10 mouse cellular contexts compared by ENCODE assay signal in genomic region chr10:4391851-4392250, GRCm38 (mm10). TPM values are rescaled to one million over a fixed set of nuclear protein-coding genes. Genes with fewer than 3 reads are reported as not detected.
DNase-seq lines count a peak whose midpoint lies in the region; ATAC-seq and TF ChIP-seq lines count a peak whose summit lies in the region.
"Had no signal": no experiment of that assay in that cellular context is flagged by ENCODE, and none has a peak within 500 bp of the region (broad histone marks: within the 10 kb centered on the region; RNA-seq: fewer than 3 reads in every experiment).

No protein-coding gene starts in this region.

- DNase-seq in gastrocnemius, postnatal 25 days = peak; percentile 16
- DNase-seq in gastrocnemius, postnatal 4 days (ENCODE audit: low spot score in 2 of 2) = no peak
- DNase-seq in testis, postnatal 14 days (ENCODE audit: low spot score) = no peak
- DNase-seq in lung, adult 18-20 months = peak; percentile 37 to 55
- peak; percentile 55 for DNase-seq in thymus, postnatal 14 days

- H3K4me1 ChIP-seq in testis, adult 2 months (ENCODE audit: control insufficient read depth, insufficient read depth, low read length) = peaks cover 8% of the 10 kb centered on the region
- peaks cover 35% of the 10 kb centered on the region for H3K4me1 ChIP-seq in embryonic facial prominence, embryonic 15.5 days
- H3K4me1 ChIP-seq in forebrain, embryonic 15.5 days = peaks cover 41% of the 10 kb centered on the region

- no peaks in the 10 kb centered on the region for H3K36me3 ChIP-seq in testis, adult 2 months (ENCODE audit: control insufficient read depth, insufficient read depth, low read length)
- H3K36me3 ChIP-seq in embryonic facial prominence, embryonic 15.5 days = peaks cover 12% of the 10 kb centered on the region; the same call in 1 of the 2 replicates
- H3K36me3 ChIP-seq in forebrain, embryonic 15.5 days = peaks cover 2% of the 10 kb centered on the region; the same call in 1 of the 2 replicates

- no peaks in the 10 kb centered on the region for H3K9me3 ChIP-seq in embryonic facial prominence, embryonic 15.5 days (replicated peaks)
- no peaks in the 10 kb centered on the region for H3K9me3 ChIP-seq in forebrain, embryonic 15.5 days
- H3K9me3 ChIP-seq: neural tube, embryonic 13.5 days had no signal

- no peak overlapping the region; the same call in 1 of the 2 replicates for H3K27ac ChIP-seq in testis, adult 2 months (ENCODE audit: control insufficient read depth, insufficient read depth, low read depth, low read length)
- no peak overlapping the region for H3K27ac ChIP-seq in embryonic facial prominence, embryonic 15.5 days (replicated peaks)
- no peak overlapping the region for H3K27ac ChIP-seq in forebrain, embryonic 15.5 days (replicated peaks)
- H3K27ac ChIP-seq: neural tube, embryonic 13.5 days had no signal

- WGBS in embryonic facial prominence, embryonic 15.5 days = 41% methylated on average over 6 of the region's 6 CpGs
- WGBS in forebrain, embryonic 15.5 days = 55% methylated on average over 6 of the region's 6 CpGs

- H3K27me3 ChIP-seq in testis, adult 2 months (ENCODE audit: control insufficient read depth, insufficient read depth, low read length) = no peaks in the 10 kb centered on the region
- H3K27me3 ChIP-seq in embryonic facial prominence, embryonic 15.5 days = no peaks in the 10 kb centered on the region
- H3K27me3 ChIP-seq in forebrain, embryonic 15.5 days = no peaks in the 10 kb centered on the region
- H3K27me3 ChIP-seq: neural tube, embryonic 13.5 days had no signal

- ATAC-seq in embryonic facial prominence, embryonic 15.5 days (ENCODE audit: insufficient number of reproducible peaks, low FRiP score, low TSS enrichment, low read depth) = no peak
- ATAC-seq in forebrain, embryonic 15.5 days (replicated peaks) = no peak

- H3K4me3 ChIP-seq in testis, adult 2 months (ENCODE audit: control insufficient read depth, low read depth, low read length) = no peak overlapping the region
- no peak overlapping the region for H3K4me3 ChIP-seq in embryonic facial prominence, embryonic 15.5 days (replicated peaks)
- H3K4me3 ChIP-seq in forebrain, embryonic 15.5 days = no peak overlapping the region
- H3K4me3 ChIP-seq: erythroblast, embryonic 14.5 days; neural tube, embryonic 13.5 days had no signal

- H3K4me2 ChIP-seq in embryonic facial prominence, embryonic 15.5 days (replicated peaks) = peak overlapping the region; percentile 6; the same call in 1 of the 2 replicates
- no peak overlapping the region for H3K4me2 ChIP-seq in forebrain, embryonic 15.5 days (replicated peaks)

- no peak overlapping the region for H3K9ac ChIP-seq in embryonic facial prominence, embryonic 15.5 days
- no peak overlapping the region for H3K9ac ChIP-seq in forebrain, embryonic 15.5 days (replicated peaks)
- H3K9ac ChIP-seq: neural tube, embryonic 13.5 days had no signal

- peak; percentile 35; the same call in 1 of the 2 replicates for TF ChIP-seq CTCF in testis, adult 2 months (IDR thresholded peaks at IDR 0.05; ENCODE audit: control insufficient read depth, insufficient read depth, insufficient replicate concordance, low read depth, low read length)

- no peak for TF ChIP-seq POLR2A in testis, adult 2 months (IDR thresholded peaks at IDR 0.05; ENCODE audit: control insufficient read depth, low read depth, low read length)

RNA-seq across cellular contexts. Expression of gene Zbtb2, which starts 3.9 kb away (rescaled TPM):
- total RNA-seq in gastrocnemius, postnatal 25 days (2021) = 1 to 10 TPM; 4.6 to 4.8 TPM
- 1 to 10 TPM; 7.8 to 8.0 TPM for total RNA-seq in gastrocnemius, postnatal 4 days (2021)
- 2.3 TPM in 2 replicates for polyA plus RNA-seq in testis, adult 2 months (2012; rRNA removed)
- 12.9 and 13.7 TPM in 2 replicates for polyA plus RNA-seq in embryonic facial prominence, embryonic 15.5 days (2015; fragmentation: Nextera tagmentation; extraction: Ambion mirVana)
- 17.8 and 18.4 TPM in 2 replicates for polyA plus RNA-seq in forebrain, embryonic 15.5 days (2015; fragmentation: Nextera tagmentation; extraction: Ambion mirVana)

RNA-seq across cellular contexts. Expression of gene Rmnd1, which starts 40.3 kb away (rescaled TPM):
- 10 to 100 TPM; 38.2 to 39.9 TPM for total RNA-seq in gastrocnemius, postnatal 25 days (2021)
- total RNA-seq in gastrocnemius, postnatal 4 days (2021) = 10 to 100 TPM; 24.6 to 34.3 TPM
- polyA plus RNA-seq in testis, adult 2 months (2012; rRNA removed) = 115 and 118 TPM in 2 replicates
- polyA plus RNA-seq in embryonic facial prominence, embryonic 15.5 days (2015; fragmentation: Nextera tagmentation; extraction: Ambion mirVana) = 44.2 and 45.0 TPM in 2 replicates
- polyA plus RNA-seq in forebrain, embryonic 15.5 days (2015; fragmentation: Nextera tagmentation; extraction: Ambion mirVana) = 51.7 and 59.2 TPM in 2 replicates

RNA-seq across cellular contexts. Expression of gene Armt1, which starts 40.4 kb away (rescaled TPM):
- total RNA-seq in gastrocnemius, postnatal 25 days (2021) = 10 to 100 TPM in 1 of 2 experiments, 1 to 10 TPM in 1; 9.8 to 11.1 TPM
- total RNA-seq in gastrocnemius, postnatal 4 days (2021) = 10 to 100 TPM; 11.1 to 12.5 TPM
- polyA plus RNA-seq in testis, adult 2 months (2012; rRNA removed) = 57.2 and 58.6 TPM in 2 replicates
- polyA plus RNA-seq in embryonic facial prominence, embryonic 15.5 days (2015; fragmentation: Nextera tagmentation; extraction: Ambion mirVana) = 17.5 and 17.8 TPM in 2 replicates
- polyA plus RNA-seq in forebrain, embryonic 15.5 days (2015; fragmentation: Nextera tagmentation; extraction: Ambion mirVana) = 14.3 and 15.0 TPM in 2 replicates

Comparison
In these comparisons a context has a peak if more than half of its experiments do, and no peak if none do; other contexts are left out.
1. DNase-seq: peak in gastrocnemius, postnatal 25 days (single experiment), lung, adult 18-20 months (2 of 2) and thymus, postnatal 14 days (single experiment); none in gastrocnemius, postnatal 4 days (0 of 2) and testis, postnatal 14 days (single experiment).